Mouse (Mus musculus) cerebellum, adult 9-10 months (tissue): Measurements from ENCODE around the gene Akr1c19.
"Not testable (repeated sequence)": the region's sequence is repeated elsewhere in the genome, so short reads cannot be mapped to it uniquely, and the experiment has no call there.

Source experiments
- DNase-seq: peaks from one replicate; pipeline ENCODE4 v3.0.0; 2022

Akr1c19 gene

GRCm38 (mm10) chr13:4228441-4228840 lies at the start of gene Akr1c19:
Gene Akr1c19 (plus strand): TSS chr13:4228700.
- DNase-seq = no peak

- DNase-seq = not testable (repeated sequence)
These were observed 47.2 kb upstream of the Akr1c19 start for GRCm38 (mm10) chr13:4181321-4181720.

GRCm38 (mm10) chr13:4183116-4183515 lies 45.4 kb upstream of the Akr1c19 start:
- DNase-seq = no peak

GRCm38 (mm10) chr13:4186641-4187411 lies 41.7 kb upstream of the Akr1c19 start:
- not testable (repeated sequence) for DNase-seq

GRCm38 (mm10) chr13:4188174-4188573 lies 40.3 kb upstream of the Akr1c19 start:
- no peak for DNase-seq

GRCm38 (mm10) chr13:4190904-4191303 lies 37.6 kb upstream of the Akr1c19 start, which contains the start of gene Akr1c13:
Gene Akr1c13 (plus strand): TSS chr13:4191150.
- no peak for DNase-seq

- DNase-seq = no peak
These were observed 36.0 kb upstream of the Akr1c19 start for GRCm38 (mm10) chr13:4192511-4192910.

- no peak for DNase-seq
These were observed 22.2 kb upstream of the Akr1c19 start for GRCm38 (mm10) chr13:4206147-4206903.

- DNase-seq = no peak
These were observed 16.8 kb upstream of the Akr1c19 start for GRCm38 (mm10) chr13:4211560-4212299.

- no peak for DNase-seq
These were observed 16.2 kb upstream of the Akr1c19 start for GRCm38 (mm10) chr13:4212309-4212708.

- DNase-seq = not testable (repeated sequence)
These were observed 13.0 kb upstream of the Akr1c19 start for GRCm38 (mm10) chr13:4215496-4215895.

- no peak for DNase-seq
These were observed 2.5 kb downstream of the Akr1c19 start for GRCm38 (mm10) chr13:4230841-4231623.

GRCm38 (mm10) chr13:4233135-4233534 lies 4.6 kb downstream of the Akr1c19 start:
- DNase-seq = no peak

GRCm38 (mm10) chr13:4233536-4234172 lies 5.2 kb downstream of the Akr1c19 start:
- no peak for DNase-seq

- DNase-seq = no peak
These were observed 16.5 kb downstream of the Akr1c19 start for GRCm38 (mm10) chr13:4244861-4245559.

GRCm38 (mm10) chr13:4249347-4249746 lies 20.8 kb downstream of the Akr1c19 start:
- no peak for DNase-seq

- DNase-seq = not testable (repeated sequence)
These were observed 28.4 kb downstream of the Akr1c19 start for GRCm38 (mm10) chr13:4256894-4257293.

- DNase-seq = no peak
These were observed 28.8 kb downstream of the Akr1c19 start for GRCm38 (mm10) chr13:4257349-4257748.

- DNase-seq = no peak
These were observed 36.1 kb downstream of the Akr1c19 start for GRCm38 (mm10) chr13:4264612-4265011.

GRCm38 (mm10) chr13:4265047-4265446 lies 36.5 kb downstream of the Akr1c19 start:
- no peak for DNase-seq

- not testable (repeated sequence) for DNase-seq
These were observed 37.0 kb downstream of the Akr1c19 start for GRCm38 (mm10) chr13:4265455-4265854.
